Mouse (Mus musculus) CH12.LX (cell line): ENCODE results near the gene Prkcb.

Experiments used
- MEF2A ChIP-seq: IDR thresholded peaks from 2 replicates; pipeline ENCODE4 v1.6.1; 2014; ENCODE audit warnings: low read depth, mild to moderate bottlenecking, inconsistent platforms, low read length, improper control_type of control experiment, borderline replicate concordance
- PAX5 ChIP-seq: IDR thresholded peaks from 2 replicates; pipeline ENCODE4 v1.6.1; 2012; ENCODE audit warnings: low read length, inconsistent platforms, mixed read lengths

GRCm38 (mm10) chr7:122558085-122558811, 269.7 kb downstream of the Prkcb start:
- TF ChIP-seq MEF2A (no peak), PAX5 (no peak)
